Mouse (Mus musculus) heart, postnatal 36 days (tissue): ENCODE data around the gene Serpina3m. TPM values are rescaled to one million over a fixed set of nuclear protein-coding genes. Genes with fewer than 3 reads are reported as not detected.

Experiments
- total RNA-seq, 2 experiments: library from RNA; stranded (reverse); gene quantifications; 2 replicates each; pipeline ENCODE4 v1.2.3; 2021

Gene Serpina3m
- total RNA-seq, 2 experiments from 2014 or later, result not detected

Other genes starting within 250 kb of the Serpina3m start
- not detected for gene Serpina5, start 237.4 kb upstream of the Serpina3m start, total RNA-seq
- not detected for gene Serpina3a, start 225.8 kb upstream of the Serpina3m start, total RNA-seq
- not detected for gene Serpina3b, start 210.5 kb upstream of the Serpina3m start, total RNA-seq
- 1 to 10 TPM in 1 of 2 experiments, under 1 TPM in 1; 0.61 to 1.2 TPM for gene Serpina3c, start 184.6 kb upstream of the Serpina3m start, total RNA-seq
- gene Serpina3f, start 123.9 kb upstream of the Serpina3m start, total RNA-seq, result not detected
- 1 to 10 TPM; 1.4 to 2.0 TPM for gene Serpina3g, start 102.2 kb upstream of the Serpina3m start, total RNA-seq
- gene Serpina3i, start 75.4 kb upstream of the Serpina3m start, total RNA-seq, result under 1 TPM in 1 of 2 experiments, not detected in 1; 0.49 TPM
- gene Serpina3j, start 23.9 kb upstream of the Serpina3m start, total RNA-seq, result not detected
- gene Serpina3k, start within 50 bp of the Serpina3m start, total RNA-seq, result not detected
- 1 to 10 TPM; 5.7 to 8.2 TPM for gene Serpina3n, start 68.2 kb downstream of the Serpina3m start, total RNA-seq
- not detected for gene Gsc, start 134.8 kb downstream of the Serpina3m start, total RNA-seq